Mouse (Mus musculus) neural tube, embryonic 13.5 days (tissue): ENCODE results near the gene Zfp507. TPM values are rescaled to one million over a fixed set of nuclear protein-coding genes. Genes with fewer than 3 reads are reported as not detected.

Source experiments
- ATAC-seq: fragments of 200-750 bp; cut with Nextera tagmentation; 2 replicates; pipeline ENCODE4 v1.8.0; 2017; ENCODE audit warnings: low read depth, mild to moderate bottlenecking, moderate TSS enrichment, moderate library complexity
- H3K27ac ChIP-seq: fragments of 300-500 bp; sonication (generic); replicated peaks from 2 replicates; pipeline ENCODE4 v1.5.1; 2015; ENCODE audit warnings: moderate library complexity, mild to moderate bottlenecking, inconsistent platforms
- H3K27me3 ChIP-seq: fragments of 300-500 bp; sonication (generic); 2 replicates; pipeline ENCODE4 v1.6.1; 2015; ENCODE audit warnings: mild to moderate bottlenecking, inconsistent platforms
- H3K36me3 ChIP-seq: fragments of 300-500 bp; sonication (generic); 2 replicates; pipeline ENCODE4 v1.6.1; 2015; ENCODE audit warnings: mild to moderate bottlenecking, inconsistent platforms
- H3K4me1 ChIP-seq: fragments of 300-500 bp; sonication (generic); replicated peaks from 2 replicates; pipeline ENCODE4 v1.6.1; 2015; ENCODE audit warnings: inconsistent platforms
- H3K4me2 ChIP-seq: fragments of 300-500 bp; sonication (generic); 2 replicates; pipeline ENCODE4 v1.6.1; 2015; ENCODE audit warnings: inconsistent platforms, mild to moderate bottlenecking, moderate library complexity
- H3K4me3 ChIP-seq: fragments of 300-500 bp; sonication (generic); 2 replicates; pipeline ENCODE4 v1.5.1; 2015; ENCODE audit warnings: mild to moderate bottlenecking, inconsistent platforms
- H3K9ac ChIP-seq: fragments of 300-500 bp; sonication (generic); 2 replicates; pipeline ENCODE4 v1.6.1; 2015; ENCODE audit warnings: moderate library complexity, mild to moderate bottlenecking, inconsistent platforms
- H3K9me3 ChIP-seq: fragments of 300-500 bp; sonication (generic); 2 replicates; pipeline ENCODE4 v1.6.1; 2016; ENCODE audit warnings: inconsistent platforms
- WGBS: fragments of 180-500 bp; shearing (Covaris S2); methylation state at CpG from one replicate; pipeline ENCODE4 v1.1.7; 2015; 5-methylcytosine and 5-hydroxymethylcytosine counted together
- polyA plus RNA-seq: library from polyadenylated mRNA; unstranded; fragments of >200 nt; fragmentation: Nextera tagmentation; extraction: Ambion mirVana; gene quantifications from 2 replicates; pipeline ENCODE4 v1.2.1, GENCODE M21; 2015

Gene Zfp507
- polyA plus RNA-seq, 1 experiment from 2014 or later, result 17.1 TPM

DNA sequence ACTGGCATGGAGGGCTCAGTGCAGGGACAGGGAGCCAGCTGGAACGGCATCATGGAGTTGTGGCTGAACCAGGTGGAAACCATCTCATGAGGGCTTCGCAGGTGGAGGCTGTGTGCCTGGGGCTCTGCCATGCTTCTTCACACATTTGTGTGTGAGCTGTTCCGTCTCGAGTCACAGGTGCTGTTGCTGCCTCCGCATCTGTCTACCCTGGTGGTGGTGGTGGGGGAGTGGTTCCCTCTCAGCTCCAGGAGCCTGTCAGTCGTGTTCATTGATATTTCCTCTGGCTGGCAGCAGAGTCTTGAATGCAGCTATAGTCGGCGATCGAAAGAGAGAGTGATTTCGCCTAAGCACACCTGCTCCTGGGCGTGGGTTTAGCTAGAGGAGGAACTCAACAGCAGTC is 10.5 kb upstream of the Zfp507 start:
- Histone ChIP-seq H3K27ac (no peak overlapping the region), H3K4me3 (no peak overlapping the region), H3K36me3 (no peaks in the 10 kb centered on the region), H3K9me3 (0 out of 2 replicates have a peak, but pooled peaks cover under 1% of the 10 kb centered on the region), H3K9ac (no peak overlapping the region), H3K4me1 (no peaks in the 10 kb centered on the region), H3K27me3 (no peaks in the 10 kb centered on the region), H3K4me2 (no peak overlapping the region)
- WGBS, result 89% methylated on average over 11 of the region's 11 CpGs
- ATAC-seq, result no peak

DNA sequence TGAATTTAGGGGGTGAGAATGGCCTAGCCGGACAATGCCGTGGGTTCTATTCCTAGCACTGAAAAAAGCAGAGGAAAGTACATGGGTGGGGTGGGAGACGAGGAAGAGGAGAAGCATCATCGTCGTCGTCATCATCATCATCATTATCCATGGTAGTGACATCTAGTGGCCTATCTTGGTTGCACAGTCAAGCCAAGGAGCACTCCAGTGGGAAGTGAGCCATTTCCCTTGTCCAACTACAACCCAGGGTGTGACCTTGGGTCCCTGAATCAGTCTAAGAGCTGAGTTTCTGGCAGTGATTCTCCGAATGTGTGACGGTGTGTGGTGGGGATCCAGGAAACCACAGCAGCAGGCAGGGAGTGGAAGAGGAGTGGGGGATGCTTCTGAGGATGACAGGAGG is 7.9 kb upstream of the Zfp507 start:
- H3K4me1 ChIP-seq, result no peaks in the 10 kb centered on the region
- H3K36me3 ChIP-seq, result no peaks in the 10 kb centered on the region
- no peak overlapping the region for H3K4me3 ChIP-seq
- 48% methylated on average over 8 of the region's 8 CpGs for WGBS
- H3K27ac ChIP-seq, result no peak overlapping the region
- H3K9me3 ChIP-seq, result no peaks in the 10 kb centered on the region
- no peak overlapping the region for H3K4me2 ChIP-seq
- H3K9ac ChIP-seq, result no peak overlapping the region
- no peaks in the 10 kb centered on the region for H3K27me3 ChIP-seq
- no peak for ATAC-seq

DNA sequence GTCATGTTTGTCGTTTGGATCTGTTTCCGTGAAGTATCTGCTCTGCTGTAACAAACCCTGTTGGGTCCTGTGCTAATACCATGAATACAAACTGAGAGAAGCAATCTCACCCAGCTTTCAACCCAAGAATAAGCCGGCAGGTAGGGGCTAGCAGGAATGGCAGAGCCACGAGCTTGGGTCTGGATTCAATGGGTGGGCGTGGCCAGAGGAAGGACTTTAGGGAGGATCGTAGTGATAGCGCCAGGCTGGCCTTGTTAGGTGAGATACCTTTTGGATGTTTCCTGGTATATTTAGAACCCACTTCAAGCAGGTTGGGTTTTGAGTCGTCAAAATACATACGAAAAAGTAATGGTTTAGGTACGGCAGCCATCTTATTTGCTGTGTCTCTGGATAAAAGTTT is 1.4 kb upstream of the Zfp507 start:
- 80% methylated on average over 10 of the region's 10 CpGs for WGBS
- no peak overlapping the region for H3K27ac ChIP-seq
- no peak for ATAC-seq
- no peak overlapping the region for H3K4me2 ChIP-seq
- peaks cover 12% of the 10 kb centered on the region for H3K36me3 ChIP-seq
- H3K4me1 ChIP-seq, result peaks cover 15% of the 10 kb centered on the region
- H3K9me3 ChIP-seq, result no peaks in the 10 kb centered on the region
- no peak overlapping the region for H3K4me3 ChIP-seq
- H3K27me3 ChIP-seq, result no peaks in the 10 kb centered on the region
- H3K9ac ChIP-seq, result no peak overlapping the region

DNA sequence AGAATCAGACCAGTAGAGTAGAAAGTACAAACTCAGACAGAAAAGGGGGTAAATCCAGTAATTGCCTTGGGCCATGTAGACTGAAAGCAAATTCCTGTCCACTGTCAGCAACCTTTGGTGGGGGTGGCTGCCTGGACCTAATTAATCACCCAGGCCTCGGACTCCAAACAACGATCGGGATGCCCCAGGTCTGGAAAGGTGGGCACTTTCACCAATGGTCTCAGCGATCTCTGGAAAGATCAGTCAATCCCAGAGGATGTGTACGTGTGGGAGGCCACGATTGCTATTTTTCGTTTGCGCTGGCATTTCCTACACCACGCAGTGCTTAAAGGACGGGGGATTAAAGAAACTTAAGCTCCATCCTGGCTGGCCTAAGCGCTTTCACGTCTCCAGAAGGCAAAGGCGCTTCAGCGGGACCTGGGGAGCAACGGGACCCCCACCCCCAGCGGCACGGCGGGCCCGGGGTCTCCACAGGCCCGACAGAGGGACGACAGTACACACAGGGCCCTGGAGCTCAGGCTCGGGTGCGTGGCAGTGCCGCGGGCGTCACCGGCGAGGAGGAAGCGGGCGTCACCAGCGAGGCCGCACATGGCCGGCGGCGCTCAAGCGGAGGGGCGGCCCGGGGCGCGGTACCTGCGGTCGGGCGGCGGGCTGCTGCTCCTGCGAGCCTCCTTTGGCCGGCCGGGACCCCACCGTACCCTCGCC is 450 bp downstream of the Zfp507 start:
- H3K4me1 ChIP-seq, result peaks cover 22% of the 10 kb centered on the region
- H3K9me3 ChIP-seq, result no peaks in the 10 kb centered on the region
- H3K27me3 ChIP-seq, result no peaks in the 10 kb centered on the region
- ATAC-seq, result peak; percentile 94
- peak overlapping the region; percentile 93 for H3K4me2 ChIP-seq
- H3K9ac ChIP-seq, result peak overlapping the region; percentile 98
- H3K27ac ChIP-seq, result peak overlapping the region; percentile 94
- under 1% methylated on average over 37 of the region's 49 CpGs for WGBS
- H3K36me3 ChIP-seq, result peaks cover 28% of the 10 kb centered on the region
- H3K4me3 ChIP-seq, result peak overlapping the region; percentile 96

DNA sequence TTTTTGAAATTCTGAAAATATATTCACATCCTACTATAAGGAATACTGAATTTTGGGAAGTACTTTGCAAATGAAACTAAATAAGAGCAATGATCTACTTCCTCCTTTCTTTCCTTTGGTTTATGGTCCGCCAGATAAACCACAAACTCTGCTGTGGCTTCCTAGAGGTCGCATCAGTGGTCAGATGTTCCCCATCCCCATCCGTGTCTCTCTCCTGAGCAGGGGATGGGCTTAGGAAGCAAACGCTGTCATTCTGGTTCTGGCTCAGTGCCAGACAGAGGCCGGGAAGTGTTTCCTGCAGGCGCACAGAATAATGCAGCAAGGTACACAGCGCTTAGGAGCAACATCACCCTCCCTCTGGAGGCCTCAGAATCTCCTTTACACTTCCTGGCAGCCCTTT is 6.7 kb downstream of the Zfp507 start:
- H3K36me3 ChIP-seq, result peaks cover 83% of the 10 kb centered on the region
- H3K4me1 ChIP-seq, result peaks cover 39% of the 10 kb centered on the region
- no peak overlapping the region for H3K4me2 ChIP-seq
- H3K9me3 ChIP-seq, result no peaks in the 10 kb centered on the region
- H3K4me3 ChIP-seq, result no peak overlapping the region
- H3K27me3 ChIP-seq, result no peaks in the 10 kb centered on the region
- H3K27ac ChIP-seq, result no peak overlapping the region
- no peak overlapping the region for H3K9ac ChIP-seq
- 63% methylated on average over 7 of the region's 7 CpGs for WGBS
- no peak for ATAC-seq

DNA sequence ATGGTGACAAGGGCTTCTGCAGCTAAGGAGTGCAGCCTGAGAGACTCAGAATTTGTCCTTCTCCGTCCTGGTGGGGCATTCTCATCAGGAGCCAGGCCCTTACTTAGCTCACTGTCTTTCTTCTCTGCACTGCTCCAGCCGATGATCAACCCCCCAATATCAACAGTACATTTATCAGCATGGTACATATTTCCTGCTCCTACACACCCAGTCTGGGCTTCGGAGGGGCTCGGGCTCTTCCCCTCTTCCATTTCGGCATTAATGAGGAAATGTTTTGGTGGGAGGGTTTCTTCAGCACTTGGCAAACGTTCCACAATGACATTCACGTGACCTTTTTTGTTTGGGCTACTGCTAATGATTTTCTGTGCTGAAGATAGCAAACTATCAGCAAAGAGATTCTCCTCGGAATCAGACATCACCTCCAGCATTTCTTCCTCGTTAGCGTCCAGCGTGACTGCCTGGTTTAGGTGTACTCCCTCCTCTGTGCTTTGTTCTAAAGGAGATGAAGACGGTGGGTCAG is 8.6 kb downstream of the Zfp507 start:
- peaks cover 43% of the 10 kb centered on the region for H3K4me1 ChIP-seq
- H3K27me3 ChIP-seq, result no peaks in the 10 kb centered on the region
- no peak overlapping the region for H3K27ac ChIP-seq
- WGBS, result 89% methylated on average over 12 of the region's 12 CpGs
- H3K9ac ChIP-seq, result no peak overlapping the region
- ATAC-seq, result no peak
- H3K4me3 ChIP-seq, result no peak overlapping the region
- peaks cover 85% of the 10 kb centered on the region for H3K36me3 ChIP-seq
- no peaks in the 10 kb centered on the region for H3K9me3 ChIP-seq
- no peak overlapping the region for H3K4me2 ChIP-seq

DNA sequence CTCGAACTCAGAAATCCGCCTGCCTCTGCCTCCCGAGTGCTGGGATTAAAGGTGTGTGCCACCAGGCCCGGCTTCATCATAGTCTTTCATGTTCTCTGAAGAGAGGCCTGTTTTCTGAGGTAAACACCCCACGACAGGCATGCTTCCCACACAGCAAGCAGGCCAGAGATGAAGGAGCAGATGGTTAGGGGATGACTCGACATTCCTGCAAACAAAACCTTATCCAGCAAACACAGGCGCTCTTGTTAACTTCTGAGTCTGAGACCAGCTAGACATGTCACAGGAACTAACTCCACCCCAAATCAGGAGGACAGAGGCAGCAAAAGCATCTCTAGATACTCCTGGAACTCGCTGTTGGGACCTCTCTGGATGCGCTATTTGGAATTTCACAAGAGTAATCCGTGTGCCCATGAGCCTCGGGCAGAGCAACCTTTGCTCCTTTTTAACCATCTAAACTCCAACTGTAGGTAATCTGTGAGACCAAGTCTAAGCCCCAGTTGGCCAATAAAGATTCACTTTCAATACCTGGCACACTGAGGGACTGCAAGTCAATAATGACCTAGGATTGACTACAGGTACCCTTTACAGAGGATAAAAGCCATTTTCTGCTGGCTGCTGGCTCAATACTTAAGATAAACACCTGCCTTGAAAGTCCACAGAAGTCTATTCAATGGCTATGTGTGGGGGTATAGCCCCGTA is 10.5 kb downstream of the Zfp507 start:
- peaks cover 84% of the 10 kb centered on the region for H3K36me3 ChIP-seq
- no peaks in the 10 kb centered on the region for H3K27me3 ChIP-seq
- H3K27ac ChIP-seq, result no peak overlapping the region
- H3K4me3 ChIP-seq, result no peak overlapping the region
- WGBS, result 87% methylated on average over 12 of the region's 12 CpGs
- 0 out of 2 replicates have a peak overlapping the region, but pooled peaks have one; percentile 5 for H3K9ac ChIP-seq
- no peak for ATAC-seq
- no peak overlapping the region for H3K4me2 ChIP-seq
- peaks cover 36% of the 10 kb centered on the region for H3K4me1 ChIP-seq
- no peaks in the 10 kb centered on the region for H3K9me3 ChIP-seq

DNA sequence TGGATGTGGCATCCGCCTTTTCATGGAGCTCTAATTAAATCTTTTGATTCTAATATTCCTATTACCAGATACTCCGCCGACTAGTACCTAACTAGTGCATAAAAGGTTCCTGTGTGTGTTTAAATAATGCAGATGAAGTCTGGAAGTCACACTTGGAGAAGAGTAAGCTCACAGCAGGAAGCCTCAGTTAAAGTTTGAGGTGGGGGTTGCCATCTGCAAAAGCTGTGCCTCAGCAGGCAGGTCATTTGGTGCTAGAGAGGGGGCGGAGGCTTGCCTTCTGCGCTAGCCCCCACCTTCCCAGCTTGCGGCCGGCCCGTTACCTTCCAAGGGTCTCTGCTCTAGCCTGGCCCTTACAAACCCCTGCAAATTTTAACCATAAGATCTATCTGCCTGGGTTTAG is 11.9 kb downstream of the Zfp507 start:
- Histone ChIP-seq H3K4me2 (no peak overlapping the region), H3K27ac (peak overlapping the region; percentile 52), H3K27me3 (no peaks in the 10 kb centered on the region), H3K9me3 (no peaks in the 10 kb centered on the region), H3K4me1 (peaks cover 25% of the 10 kb centered on the region), H3K9ac (no peak overlapping the region), H3K4me3 (no peak overlapping the region), H3K36me3 (peaks cover 84% of the 10 kb centered on the region)
- 30% methylated on average over 8 of the region's 8 CpGs for WGBS
- 0 out of 2 replicates have a peak, but pooled peaks have one; percentile 53 for ATAC-seq

DNA sequence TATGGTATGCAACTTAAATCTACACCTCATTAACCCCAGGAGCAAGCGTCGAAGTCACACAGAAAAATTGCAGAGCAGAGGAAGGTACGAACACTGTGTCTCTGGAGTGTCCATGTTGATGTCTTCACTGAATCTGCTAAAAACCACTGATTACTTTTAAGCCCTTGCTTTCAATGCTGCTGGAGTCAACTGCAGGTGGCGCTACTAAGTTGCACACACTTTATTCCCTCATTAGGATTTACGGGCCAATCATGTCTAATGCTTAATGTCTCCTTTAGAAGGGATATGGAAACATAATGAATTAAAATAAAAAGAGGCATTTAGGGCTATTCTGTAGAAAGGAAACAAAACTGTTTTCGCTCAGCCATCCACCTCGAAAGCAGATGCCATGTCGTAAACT is 12.6 kb downstream of the Zfp507 start:
- Histone ChIP-seq H3K4me3 (no peak overlapping the region), H3K9me3 (no peaks in the 10 kb centered on the region), H3K9ac (no peak overlapping the region), H3K36me3 (peaks cover 85% of the 10 kb centered on the region), H3K4me2 (no peak overlapping the region), H3K27ac (no peak overlapping the region), H3K4me1 (peaks cover 25% of the 10 kb centered on the region), H3K27me3 (no peaks in the 10 kb centered on the region)
- 38% methylated on average over 8 of the region's 8 CpGs for WGBS
- ATAC-seq, result peak; percentile 15; the same call in 1 of the 2 replicates

DNA sequence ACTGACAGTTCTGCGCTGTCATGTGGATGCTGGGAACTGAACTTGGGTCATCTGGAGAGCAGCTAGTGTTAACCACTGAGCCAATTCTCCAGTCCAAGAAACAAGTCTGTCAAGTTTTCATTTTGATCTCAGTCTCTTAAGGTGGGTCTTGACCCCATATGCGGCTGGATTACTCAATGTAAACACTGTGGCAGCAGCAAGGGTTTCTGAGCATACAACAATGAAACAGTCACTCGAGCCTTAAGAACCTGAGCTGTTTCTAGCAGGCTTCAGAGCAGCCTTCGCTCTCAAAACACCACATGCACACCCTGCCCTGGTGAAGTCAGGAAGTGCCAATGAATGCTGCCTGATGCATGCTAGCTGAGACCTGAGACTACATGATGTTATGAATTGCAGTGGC is 17.2 kb downstream of the Zfp507 start:
- no peak for ATAC-seq
- no peaks in the 10 kb centered on the region for H3K27me3 ChIP-seq
- no peak overlapping the region for H3K9ac ChIP-seq
- 88% methylated on average over 4 of the region's 4 CpGs for WGBS
- H3K4me3 ChIP-seq, result no peak overlapping the region
- H3K27ac ChIP-seq, result no peak overlapping the region
- H3K36me3 ChIP-seq, result peaks cover 76% of the 10 kb centered on the region
- no peak overlapping the region for H3K4me2 ChIP-seq
- H3K4me1 ChIP-seq, result peaks cover 3% of the 10 kb centered on the region; the same call in 1 of the 2 replicates
- H3K9me3 ChIP-seq, result no peaks in the 10 kb centered on the region

DNA sequence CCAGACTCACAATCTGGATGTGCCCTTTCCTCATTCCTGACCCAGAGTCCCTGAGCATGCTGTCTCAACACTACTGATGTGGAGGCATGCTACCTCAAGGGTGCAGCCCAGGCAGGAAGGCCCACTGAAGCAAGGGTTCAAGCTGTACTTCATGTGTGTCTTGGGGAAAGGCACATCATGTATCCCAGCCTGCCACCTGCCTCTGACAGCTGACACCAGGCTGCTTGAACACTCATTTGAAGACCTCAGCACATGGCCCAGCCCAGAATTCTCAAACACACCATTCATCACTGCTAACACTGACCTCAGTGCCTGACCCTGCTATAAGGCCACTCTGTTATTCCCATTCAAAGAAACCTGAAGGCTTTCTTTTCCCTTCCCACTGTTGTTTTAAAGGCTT is 20.6 kb downstream of the Zfp507 start:
- Histone ChIP-seq H3K9ac (no peak overlapping the region), H3K4me2 (no peak overlapping the region), H3K4me3 (no peak overlapping the region), H3K9me3 (no peaks in the 10 kb centered on the region), H3K27ac (no peak overlapping the region), H3K27me3 (no peaks in the 10 kb centered on the region), H3K36me3 (peaks cover 80% of the 10 kb centered on the region), H3K4me1 (no peaks in the 10 kb centered on the region)
- no peak for ATAC-seq

DNA sequence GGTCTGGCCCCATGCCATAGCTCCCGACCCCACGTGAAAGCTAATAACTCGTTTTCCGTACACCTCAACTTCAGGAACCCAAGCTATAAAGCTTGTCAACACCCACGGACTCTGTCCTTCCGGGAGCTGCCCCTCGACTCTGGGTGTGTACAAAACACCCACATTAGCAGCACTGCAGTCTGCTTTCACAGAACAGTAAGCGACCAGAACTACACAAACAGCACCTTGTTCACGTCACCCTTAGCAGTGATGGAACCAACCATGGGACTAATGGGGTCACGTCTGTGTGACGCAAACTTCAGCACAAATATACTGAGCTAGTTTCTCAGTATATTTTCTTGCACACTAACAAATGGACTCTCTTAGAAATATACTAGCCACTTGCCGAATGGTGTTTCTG is 28.7 kb downstream of the Zfp507 start:
- Histone ChIP-seq H3K27ac (no peak overlapping the region), H3K4me3 (no peak overlapping the region), H3K9ac (no peak overlapping the region), H3K27me3 (no peaks in the 10 kb centered on the region), H3K4me1 (no peaks in the 10 kb centered on the region), H3K36me3 (peaks cover 69% of the 10 kb centered on the region), H3K9me3 (no peaks in the 10 kb centered on the region), H3K4me2 (no peak overlapping the region)
- 93% methylated on average over 12 of the region's 12 CpGs for WGBS
- ATAC-seq, result no peak
